Mouse (Mus musculus): ENCODE measurements around the gene Dapk1. TPM values are rescaled to one million over a fixed set of nuclear protein-coding genes. Genes with fewer than 3 reads are reported as not detected.
A peak's percentile ranks its signal among the peaks of the same experiment; 100 is the strongest.
"Not testable (repeated sequence)": the region's sequence is repeated elsewhere in the genome, so short reads cannot be mapped to it uniquely, and the experiment has no call there.

Gene Dapk1
- polyA plus RNA-seq, 1 experiment from 2014 or later = 34.1 TPM

- H3K9me3 ChIP-seq (replicated peaks; ENCODE audit: control insufficient read depth, low read length); H3K9ac ChIP-seq (ENCODE audit: low read length); H3K27ac ChIP-seq (ENCODE audit: low read depth, low read length); DNase-seq (ENCODE audit: low spot score); H3K4me3 ChIP-seq (ENCODE audit: low read depth, low read length); H3K27me3 ChIP-seq (replicated peaks; ENCODE audit: control insufficient read depth, insufficient read depth, low read length); H3K4me2 ChIP-seq (ENCODE audit: low read length); ATAC-seq: not testable (repeated sequence)
- 80% methylated on average over 6 of the region's 6 CpGs for WGBS
- Histone ChIP-seq H3K4me1 (ENCODE audit: control insufficient read depth, insufficient read depth, low read length) (peaks cover 23% of the 10 kb centered on the region), H3K36me3 (ENCODE audit: control insufficient read depth, insufficient read depth, low read length) (peaks cover 16% of the 10 kb centered on the region)
Measured at GRCm38 (mm10) chr13:60610971-60611370, 9.2 kb downstream of the Dapk1 start.

DNA sequence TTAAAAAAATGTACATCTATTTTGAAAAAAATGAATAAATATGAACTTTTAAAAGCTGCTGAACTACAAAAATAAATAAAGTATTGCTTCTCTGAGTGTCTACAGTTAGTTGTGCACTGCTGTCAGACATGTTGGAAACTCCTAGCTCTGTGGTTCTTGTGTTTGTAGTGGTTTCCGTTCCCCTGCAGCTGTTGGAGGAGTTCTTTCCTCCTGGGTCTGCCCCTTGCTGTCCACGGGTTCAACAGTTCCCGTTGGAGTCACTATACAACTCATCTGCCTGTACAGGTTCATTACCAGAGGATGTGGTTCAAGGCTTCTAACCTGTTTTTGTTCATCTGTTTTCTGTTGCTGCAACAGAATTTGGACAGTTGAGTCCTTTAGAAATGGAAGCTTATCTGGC lies 10.4 kb downstream of the Dapk1 start:
- Histone ChIP-seq H3K4me2 (ENCODE audit: low read length) (no peak overlapping the region), H3K36me3 (ENCODE audit: control insufficient read depth, insufficient read depth, low read length) (peaks cover 16% of the 10 kb centered on the region), H3K9ac (ENCODE audit: low read length) (no peak overlapping the region), H3K4me1 (ENCODE audit: control insufficient read depth, insufficient read depth, low read length) (peaks cover 27% of the 10 kb centered on the region), H3K27me3 (replicated peaks; ENCODE audit: control insufficient read depth, insufficient read depth, low read length) (no peaks in the 10 kb centered on the region), H3K27ac (ENCODE audit: low read depth, low read length) (no peak overlapping the region), H3K9me3 (replicated peaks; ENCODE audit: control insufficient read depth, low read length) (no peaks in the 10 kb centered on the region), H3K4me3 (ENCODE audit: low read depth, low read length) (no peak overlapping the region)
- WGBS = 78% methylated on average over 3 of the region's 3 CpGs
- ATAC-seq = no peak
- no peak for DNase-seq (ENCODE audit: low spot score)

DNA sequence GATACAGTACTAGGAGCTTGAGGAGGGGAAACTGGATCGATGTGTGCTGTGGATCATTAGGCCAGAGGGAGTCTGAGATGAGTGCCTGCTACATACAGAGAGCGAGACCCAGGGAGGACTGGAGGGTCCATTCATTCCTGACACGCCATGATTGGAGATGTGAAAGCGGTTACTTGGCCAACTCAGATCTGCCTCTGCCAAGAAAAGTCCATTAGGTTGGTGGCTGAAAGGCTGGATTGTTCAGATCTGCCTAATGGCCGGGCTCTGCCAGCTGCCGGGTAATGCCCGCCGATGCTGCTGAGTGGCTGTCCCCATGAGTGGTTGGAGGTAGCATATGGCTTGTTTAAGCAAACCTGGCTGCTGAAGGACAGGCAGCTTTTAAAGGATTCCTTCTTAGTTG lies 12.4 kb downstream of the Dapk1 start:
- peaks cover 37% of the 10 kb centered on the region for H3K4me1 ChIP-seq (ENCODE audit: control insufficient read depth, insufficient read depth, low read length)
- no peak overlapping the region for H3K4me2 ChIP-seq (ENCODE audit: low read length)
- WGBS = 22% methylated on average over 8 of the region's 8 CpGs
- no peak overlapping the region for H3K9ac ChIP-seq (ENCODE audit: low read length)
- H3K36me3 ChIP-seq (ENCODE audit: control insufficient read depth, insufficient read depth, low read length) = peaks cover 22% of the 10 kb centered on the region
- H3K27me3 ChIP-seq (replicated peaks; ENCODE audit: control insufficient read depth, insufficient read depth, low read length) = no peaks in the 10 kb centered on the region
- DNase-seq (ENCODE audit: low spot score) (peak; percentile 93), ATAC-seq (peak; percentile 90)
- H3K9me3 ChIP-seq (replicated peaks; ENCODE audit: control insufficient read depth, low read length) = no peaks in the 10 kb centered on the region
- H3K27ac ChIP-seq (ENCODE audit: low read depth, low read length) = peak overlapping the region; percentile 85
- no peak overlapping the region for H3K4me3 ChIP-seq (ENCODE audit: low read depth, low read length)

GRCm38 (mm10) chr13:60615057-60615650 lies 13.4 kb downstream of the Dapk1 start:
- WGBS = 71% methylated on average over 15 of the region's 15 CpGs
- Histone ChIP-seq H3K27ac (ENCODE audit: low read depth, low read length) (peak overlapping the region; percentile 85), H3K4me3 (ENCODE audit: low read depth, low read length) (no peak overlapping the region), H3K9me3 (replicated peaks; ENCODE audit: control insufficient read depth, low read length) (no peaks in the 10 kb centered on the region), H3K36me3 (ENCODE audit: control insufficient read depth, insufficient read depth, low read length) (peaks cover 22% of the 10 kb centered on the region), H3K4me2 (ENCODE audit: low read length) (no peak overlapping the region), H3K9ac (ENCODE audit: low read length) (no peak overlapping the region), H3K4me1 (ENCODE audit: control insufficient read depth, insufficient read depth, low read length) (peaks cover 40% of the 10 kb centered on the region), H3K27me3 (replicated peaks; ENCODE audit: control insufficient read depth, insufficient read depth, low read length) (no peaks in the 10 kb centered on the region)
- DNase-seq (ENCODE audit: low spot score) = no peak
- no peak for ATAC-seq

DNA sequence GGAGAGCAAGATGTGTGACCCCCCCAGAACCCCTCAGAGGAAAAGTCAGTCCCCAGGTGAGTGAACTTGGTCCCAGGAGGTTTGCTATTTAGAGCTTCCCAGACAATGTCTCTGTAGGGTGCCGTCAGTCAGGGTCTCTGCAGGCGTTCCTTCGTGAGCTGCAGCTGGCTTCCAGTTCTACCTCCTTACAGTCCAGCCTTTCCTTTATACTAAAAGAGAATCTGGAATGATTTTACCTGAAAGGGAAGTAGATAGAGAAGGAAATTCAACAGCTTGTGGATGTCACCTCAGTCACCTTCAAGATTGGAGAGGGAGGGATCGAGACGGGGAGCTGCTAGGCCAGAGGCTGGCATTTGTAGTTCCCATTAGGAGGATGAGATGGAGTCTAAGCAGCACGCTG lies 14.3 kb downstream of the Dapk1 start:
- no peak overlapping the region for H3K4me3 ChIP-seq (ENCODE audit: low read depth, low read length)
- H3K9me3 ChIP-seq (replicated peaks; ENCODE audit: control insufficient read depth, low read length) = no peaks in the 10 kb centered on the region
- no peak overlapping the region for H3K9ac ChIP-seq (ENCODE audit: low read length)
- no peak for ATAC-seq
- DNase-seq (ENCODE audit: low spot score) = no peak
- H3K27ac ChIP-seq (ENCODE audit: low read depth, low read length) = no peak overlapping the region
- H3K4me1 ChIP-seq (ENCODE audit: control insufficient read depth, insufficient read depth, low read length) = peaks cover 38% of the 10 kb centered on the region
- 46% methylated on average over 6 of the region's 6 CpGs for WGBS
- peaks cover 17% of the 10 kb centered on the region for H3K36me3 ChIP-seq (ENCODE audit: control insufficient read depth, insufficient read depth, low read length)
- H3K4me2 ChIP-seq (ENCODE audit: low read length) = no peak overlapping the region
- no peaks in the 10 kb centered on the region for H3K27me3 ChIP-seq (replicated peaks; ENCODE audit: control insufficient read depth, insufficient read depth, low read length)

GRCm38 (mm10) chr13:60618287-60618686 lies 16.5 kb downstream of the Dapk1 start:
- no peaks in the 10 kb centered on the region for H3K9me3 ChIP-seq (replicated peaks; ENCODE audit: control insufficient read depth, low read length)
- DNase-seq (ENCODE audit: low spot score) = no peak
- no peaks in the 10 kb centered on the region for H3K27me3 ChIP-seq (replicated peaks; ENCODE audit: control insufficient read depth, insufficient read depth, low read length)
- H3K4me2 ChIP-seq (ENCODE audit: low read length) = no peak overlapping the region
- 35% methylated on average over 9 of the region's 9 CpGs for WGBS
- ATAC-seq = no peak
- H3K36me3 ChIP-seq (ENCODE audit: control insufficient read depth, insufficient read depth, low read length) = peaks cover 9% of the 10 kb centered on the region
- no peak overlapping the region for H3K4me3 ChIP-seq (ENCODE audit: low read depth, low read length)
- no peak overlapping the region; the same call in 1 of the 2 replicates for H3K27ac ChIP-seq (ENCODE audit: low read depth, low read length)
- H3K4me1 ChIP-seq (ENCODE audit: control insufficient read depth, insufficient read depth, low read length) = peaks cover 44% of the 10 kb centered on the region
- no peak overlapping the region for H3K9ac ChIP-seq (ENCODE audit: low read length)

DNA sequence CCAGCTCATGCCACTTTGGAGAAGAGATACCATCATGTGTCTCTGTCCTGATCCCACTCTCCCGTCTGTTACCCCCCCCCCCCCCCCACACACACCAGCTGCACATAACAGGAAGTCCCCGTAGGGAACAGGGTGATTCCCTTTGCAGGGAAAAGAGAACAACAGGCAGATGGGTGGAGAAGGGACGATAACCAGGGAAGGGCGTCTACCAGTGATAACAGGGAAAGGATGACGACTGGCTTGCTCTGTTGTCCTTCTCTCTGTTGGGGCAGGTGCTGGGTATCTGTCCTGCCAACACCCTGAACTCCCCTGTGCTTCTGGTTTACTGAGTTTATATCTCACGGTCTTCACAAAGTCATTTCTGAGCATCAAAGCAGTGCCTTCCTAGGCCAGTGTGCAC lies 18.0 kb downstream of the Dapk1 start:
- no peak overlapping the region for H3K9ac ChIP-seq (ENCODE audit: low read length)
- WGBS = 61% methylated on average over 6 of the region's 6 CpGs
- no peak overlapping the region for H3K4me3 ChIP-seq (ENCODE audit: low read depth, low read length)
- no peak overlapping the region for H3K27ac ChIP-seq (ENCODE audit: low read depth, low read length)
- ATAC-seq (no peak), DNase-seq (ENCODE audit: low spot score) (no peak)
- H3K4me2 ChIP-seq (ENCODE audit: low read length) = no peak overlapping the region
- H3K36me3 ChIP-seq (ENCODE audit: control insufficient read depth, insufficient read depth, low read length) = peaks cover 9% of the 10 kb centered on the region
- H3K4me1 ChIP-seq (ENCODE audit: control insufficient read depth, insufficient read depth, low read length) = peaks cover 39% of the 10 kb centered on the region
- H3K9me3 ChIP-seq (replicated peaks; ENCODE audit: control insufficient read depth, low read length) = no peaks in the 10 kb centered on the region
- H3K27me3 ChIP-seq (replicated peaks; ENCODE audit: control insufficient read depth, insufficient read depth, low read length) = no peaks in the 10 kb centered on the region

DNA sequence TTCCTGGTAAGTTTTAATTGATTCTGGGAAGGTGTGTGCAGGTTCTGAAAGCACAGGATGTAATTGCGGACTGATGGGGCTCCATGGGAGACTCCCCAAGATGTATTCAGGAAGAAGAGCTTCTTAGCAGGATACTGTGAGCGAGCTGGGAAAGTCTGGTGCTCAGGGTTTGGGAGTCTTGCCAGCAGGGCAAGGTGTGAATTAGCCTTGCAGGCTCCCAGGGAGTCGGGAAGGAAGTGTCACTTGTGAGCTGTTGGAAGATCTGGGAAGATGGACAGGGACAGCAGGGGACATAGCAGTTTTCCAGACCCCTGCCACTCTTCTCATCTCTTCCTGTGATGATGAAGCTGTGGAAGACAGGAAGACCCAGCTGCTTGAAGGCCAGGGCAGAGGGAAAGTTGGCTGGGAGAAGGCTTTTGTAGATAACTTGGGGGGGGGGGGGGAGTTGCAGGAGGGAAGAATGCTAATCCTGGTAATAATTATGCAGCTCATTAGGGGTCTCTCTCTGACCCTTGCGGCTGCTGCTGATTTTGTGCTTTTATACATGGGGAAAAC lies 19.7 kb downstream of the Dapk1 start:
- Histone ChIP-seq H3K9me3 (replicated peaks; ENCODE audit: control insufficient read depth, low read length) (no peaks in the 10 kb centered on the region), H3K4me2 (ENCODE audit: low read length) (no peak overlapping the region), H3K27me3 (replicated peaks; ENCODE audit: control insufficient read depth, insufficient read depth, low read length) (no peaks in the 10 kb centered on the region), H3K36me3 (ENCODE audit: control insufficient read depth, insufficient read depth, low read length) (peaks cover 9% of the 10 kb centered on the region), H3K4me3 (ENCODE audit: low read depth, low read length) (no peak overlapping the region), H3K9ac (ENCODE audit: low read length) (no peak overlapping the region), H3K4me1 (ENCODE audit: control insufficient read depth, insufficient read depth, low read length) (peaks cover 23% of the 10 kb centered on the region), H3K27ac (ENCODE audit: low read depth, low read length) (no peak overlapping the region)
- ATAC-seq (peak; percentile 33), DNase-seq (ENCODE audit: low spot score) (peak; percentile 53)
- WGBS = 22% methylated on average over 4 of the region's 4 CpGs

GRCm38 (mm10) chr13:60625581-60625980 lies 23.8 kb downstream of the Dapk1 start:
- Histone ChIP-seq H3K9me3 (replicated peaks; ENCODE audit: control insufficient read depth, low read length) (no peaks in the 10 kb centered on the region), H3K4me3 (ENCODE audit: low read depth, low read length) (no peak overlapping the region), H3K36me3 (ENCODE audit: control insufficient read depth, insufficient read depth, low read length) (no peaks in the 10 kb centered on the region), H3K4me1 (ENCODE audit: control insufficient read depth, insufficient read depth, low read length) (peaks cover 9% of the 10 kb centered on the region), H3K9ac (ENCODE audit: low read length) (no peak overlapping the region), H3K27me3 (replicated peaks; ENCODE audit: control insufficient read depth, insufficient read depth, low read length) (no peaks in the 10 kb centered on the region), H3K27ac (ENCODE audit: low read depth, low read length) (no peak overlapping the region), H3K4me2 (ENCODE audit: low read length) (no peak overlapping the region)
- DNase-seq (ENCODE audit: low spot score) (no peak), ATAC-seq (no peak)
- 60% methylated on average over 7 of the region's 7 CpGs for WGBS

Data from forebrain, embryonic 14.5 days (tissue).